Mouse (Mus musculus) E14TG2a.4 (cell line): ENCODE results near the gene Kcnj10.

Source experiments
- CTCF ChIP-seq: conservative IDR thresholded peaks from 2 replicates; pipeline ENCODE4 v1.5.1; 2014; ENCODE audit warnings: low read length
- POU5F1 ChIP-seq: IDR thresholded peaks from 2 replicates; pipeline ENCODE4 v1.6.1; 2014; ENCODE audit warnings: low read length, borderline replicate concordance

- TF ChIP-seq CTCF (no peak), POU5F1 (no peak)
Measured at GRCm38 (mm10) chr1:172295751-172296197, 45.2 kb upstream of the Kcnj10 start.
